Mouse (Mus musculus) embryonic facial prominence, embryonic 11.5 days (tissue): ENCODE measurements at regions not wholly inside any gene's neighbourhood (a gene's known extent, or its start where the extent isn't known, plus 50 kb on each side); places are given as distances from the start of the nearest gene placed in this dataset.

Experiments used
- ATAC-seq: fragments of 200-750 bp; cut with Nextera tagmentation; replicated peaks from 2 replicates; pipeline ENCODE4 v1.8.0; 2017; ENCODE audit warnings: low read depth; ENCODE audit not compliant: insufficient number of reproducible peaks, low FRiP score, low TSS enrichment
- DNase-seq: peaks from one replicate; pipeline ENCODE4 v3.0.0-alpha.2; 2015; ENCODE audit warnings: low spot score
- H3K27ac ChIP-seq: fragments of 300-500 bp; sonication (generic); replicated peaks from 2 replicates; pipeline ENCODE4 v1.5.1; 2014; ENCODE audit warnings: mild to moderate bottlenecking, low read depth, low read length, control low read depth
- H3K27me3 ChIP-seq: fragments of 300-500 bp; sonication (generic); 2 replicates; pipeline ENCODE4 v1.6.1; 2014; ENCODE audit warnings: mild to moderate bottlenecking, low read length, moderate library complexity, mixed read lengths; ENCODE audit not compliant: control insufficient read depth, insufficient read depth
- H3K36me3 ChIP-seq: fragments of 300-500 bp; sonication (generic); replicated peaks from 2 replicates; pipeline ENCODE4 v1.6.1; 2014; ENCODE audit warnings: low read depth, mild to moderate bottlenecking, low read length, moderate library complexity, mixed read lengths; ENCODE audit not compliant: control insufficient read depth, insufficient read depth
- H3K4me1 ChIP-seq: fragments of 300-500 bp; sonication (generic); 2 replicates; pipeline ENCODE4 v1.6.1; 2014; ENCODE audit warnings: low read length, mixed read lengths; ENCODE audit not compliant: control insufficient read depth, insufficient read depth
- H3K4me2 ChIP-seq: fragments of 300-500 bp; sonication (generic); 2 replicates; pipeline ENCODE4 v1.6.1; 2014; ENCODE audit warnings: low read depth, mild to moderate bottlenecking, control low read depth, low read length, moderate library complexity
- H3K4me3 ChIP-seq: fragments of 300-500 bp; sonication (generic); 2 replicates; pipeline ENCODE4 v1.5.1; 2014; ENCODE audit warnings: low read depth, low read length, control low read depth
- H3K9ac ChIP-seq: fragments of 300-500 bp; sonication (generic); replicated peaks from 2 replicates; pipeline ENCODE4 v1.6.1; 2014; ENCODE audit warnings: mild to moderate bottlenecking, control low read depth, low read length
- H3K9me3 ChIP-seq: fragments of 300-500 bp; sonication (generic); replicated peaks from 2 replicates; pipeline ENCODE4 v1.6.1; 2016; ENCODE audit warnings: mild to moderate bottlenecking, low read length, inconsistent platforms, mixed read lengths; ENCODE audit not compliant: control insufficient read depth
- WGBS: fragments of 180-500 bp; shearing (Covaris S2); extraction: QIAGEN DNeasy Blood & Tissue Kit; methylation state at CpG from one replicate; pipeline ENCODE4 v1.1.7; 2014; 5-methylcytosine and 5-hydroxymethylcytosine counted together

GRCm38 (mm10) chr7:34483368-34483767 lies 90.3 kb upstream of the Lsm14a start:
- no peaks in the 10 kb centered on the region for H3K27me3 ChIP-seq
- H3K4me1 ChIP-seq: no peaks in the 10 kb centered on the region
- H3K36me3 ChIP-seq: no peaks in the 10 kb centered on the region
- H3K9me3 ChIP-seq: no peaks in the 10 kb centered on the region
- no peak overlapping the region for H3K4me2 ChIP-seq
- H3K4me3 ChIP-seq: no peak overlapping the region
- DNase-seq: no peak
- no peak overlapping the region for H3K9ac ChIP-seq
- no peak for ATAC-seq
- H3K27ac ChIP-seq: no peak overlapping the region
- 82% methylated on average over 9 of the region's 9 CpGs for WGBS

DNA sequence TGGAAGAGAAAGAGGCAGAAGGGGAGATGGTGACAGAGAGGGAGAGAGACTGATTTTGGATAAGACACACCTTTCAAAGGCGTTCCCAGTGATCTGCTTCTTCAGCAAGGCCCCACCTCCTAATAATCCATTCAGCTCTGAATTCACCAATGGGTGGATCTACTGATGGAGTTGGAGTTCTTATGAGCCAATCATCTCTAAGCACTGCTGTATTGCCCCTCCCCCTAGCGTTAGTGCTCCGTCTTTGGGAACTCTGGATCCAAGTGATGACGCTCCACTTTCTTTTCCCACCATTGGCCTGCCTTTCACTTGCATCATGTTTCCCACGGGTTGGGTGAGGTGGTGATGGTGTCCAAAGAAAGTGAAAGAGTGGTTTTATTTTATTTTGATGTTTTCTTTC lies 87.7 kb upstream of the Lsm14a start:
- WGBS: 76% methylated on average over 5 of the region's 5 CpGs
- no peaks in the 10 kb centered on the region for H3K4me1 ChIP-seq
- no peaks in the 10 kb centered on the region for H3K36me3 ChIP-seq
- H3K4me3 ChIP-seq: no peak overlapping the region
- no peak for DNase-seq
- no peak overlapping the region for H3K4me2 ChIP-seq
- no peak for ATAC-seq
- no peaks in the 10 kb centered on the region for H3K9me3 ChIP-seq
- H3K9ac ChIP-seq: no peak overlapping the region
- no peaks in the 10 kb centered on the region for H3K27me3 ChIP-seq
- H3K27ac ChIP-seq: no peak overlapping the region

GRCm38 (mm10) chr7:34471003-34471402 lies 77.9 kb upstream of the Lsm14a start:
- Histone ChIP-seq H3K9me3 (no peaks in the 10 kb centered on the region), H3K4me1 (no peaks in the 10 kb centered on the region), H3K4me2 (no peak overlapping the region), H3K9ac (no peak overlapping the region), H3K4me3 (no peak overlapping the region), H3K27ac (no peak overlapping the region), H3K36me3 (no peaks in the 10 kb centered on the region), H3K27me3 (no peaks in the 10 kb centered on the region)
- 57% methylated on average over 14 of the region's 14 CpGs for WGBS
- ATAC-seq (no peak), DNase-seq (no peak)

- no peak overlapping the region for H3K4me3 ChIP-seq
- H3K27me3 ChIP-seq: no peaks in the 10 kb centered on the region
- H3K27ac ChIP-seq: no peak overlapping the region
- no peaks in the 10 kb centered on the region for H3K4me1 ChIP-seq
- no peak overlapping the region for H3K9ac ChIP-seq
- DNase-seq (peak; percentile 62), ATAC-seq (no peak)
- no peaks in the 10 kb centered on the region for H3K9me3 ChIP-seq
- H3K4me2 ChIP-seq: no peak overlapping the region
- H3K36me3 ChIP-seq: no peaks in the 10 kb centered on the region
- WGBS: 47% methylated on average over 9 of the region's 9 CpGs
These were observed 69.0 kb upstream of the Lsm14a start for GRCm38 (mm10) chr7:34462069-34462468.

DNA sequence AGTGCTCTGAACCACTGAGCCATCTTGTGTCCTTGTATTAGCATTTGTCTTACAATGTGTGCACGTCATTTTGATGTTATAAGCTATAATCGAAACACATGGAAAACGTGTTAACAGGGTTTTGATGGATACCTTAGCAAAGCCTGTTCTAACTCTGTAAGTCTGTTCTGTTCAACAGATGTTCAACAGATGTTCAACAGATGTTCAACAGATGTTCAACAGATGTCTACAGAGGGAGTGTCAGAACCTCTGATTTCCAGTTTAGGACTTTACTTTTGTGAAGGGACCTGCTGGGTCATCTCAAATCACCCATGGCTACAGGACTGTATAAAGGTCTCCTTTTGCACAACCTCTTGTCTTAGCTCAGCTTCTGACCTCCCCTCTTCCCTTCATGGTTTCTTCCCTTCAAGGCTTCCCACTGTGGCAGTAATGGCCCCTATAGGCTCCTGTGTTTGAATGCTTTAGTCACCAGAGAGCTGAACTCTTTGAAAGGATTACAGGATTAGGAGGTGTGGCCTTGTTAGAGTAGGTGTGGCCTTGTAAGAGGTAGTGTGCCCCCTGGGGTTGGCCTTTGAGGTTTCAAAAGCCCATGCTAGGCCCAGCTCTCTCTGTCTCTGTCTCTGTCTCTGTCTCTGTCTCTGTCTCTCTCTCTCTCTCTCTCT lies 66.8 kb upstream of the Lsm14a start:
- H3K27me3 ChIP-seq: no peaks in the 10 kb centered on the region
- H3K9me3 ChIP-seq: no peaks in the 10 kb centered on the region
- ATAC-seq (no peak), DNase-seq (peak; percentile 38)
- no peak overlapping the region for H3K4me3 ChIP-seq
- no peak overlapping the region for H3K9ac ChIP-seq
- 59% methylated on average over 3 of the region's 3 CpGs for WGBS
- H3K4me1 ChIP-seq: no peaks in the 10 kb centered on the region
- no peaks in the 10 kb centered on the region for H3K36me3 ChIP-seq
- H3K27ac ChIP-seq: no peak overlapping the region
- no peak overlapping the region for H3K4me2 ChIP-seq

GRCm38 (mm10) chr7:34458851-34459250 lies 65.7 kb upstream of the Lsm14a start:
- no peak overlapping the region for H3K4me2 ChIP-seq
- H3K27ac ChIP-seq: no peak overlapping the region
- DNase-seq (no peak), ATAC-seq (no peak)
- H3K4me3 ChIP-seq: no peak overlapping the region
- no peaks in the 10 kb centered on the region for H3K27me3 ChIP-seq
- 81% methylated on average over 4 of the region's 4 CpGs for WGBS
- no peaks in the 10 kb centered on the region for H3K9me3 ChIP-seq
- no peak overlapping the region for H3K9ac ChIP-seq
- no peaks in the 10 kb centered on the region for H3K36me3 ChIP-seq
- H3K4me1 ChIP-seq: no peaks in the 10 kb centered on the region

DNA sequence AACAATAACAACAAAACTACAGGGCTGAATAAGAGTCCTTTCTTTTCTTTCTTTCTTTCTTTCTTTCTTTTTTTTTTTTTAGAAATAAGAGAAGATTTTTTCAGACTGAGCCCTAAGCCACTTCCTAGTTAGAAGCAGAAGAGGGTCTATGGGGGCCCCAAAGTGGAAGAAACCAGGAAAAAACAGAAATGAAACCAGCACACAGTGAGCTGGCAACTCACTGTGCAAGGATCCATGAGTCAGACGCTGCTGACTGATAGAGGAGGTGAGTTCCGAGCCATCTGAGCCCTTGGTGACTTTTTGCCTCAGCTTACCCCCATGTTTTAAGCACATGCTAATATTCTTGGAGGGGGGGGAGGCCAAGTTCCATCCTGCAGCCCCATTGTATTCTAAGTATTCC lies 55.2 kb upstream of the Lsm14a start:
- no peaks in the 10 kb centered on the region for H3K27me3 ChIP-seq
- ATAC-seq (no peak), DNase-seq (no peak)
- H3K4me2 ChIP-seq: no peak overlapping the region
- H3K27ac ChIP-seq: no peak overlapping the region
- H3K4me3 ChIP-seq: no peak overlapping the region
- H3K4me1 ChIP-seq: no peaks in the 10 kb centered on the region
- H3K36me3 ChIP-seq: no peaks in the 10 kb centered on the region
- H3K9ac ChIP-seq: no peak overlapping the region
- 94% methylated on average over 2 of the region's 2 CpGs for WGBS
- no peaks in the 10 kb centered on the region for H3K9me3 ChIP-seq

GRCm38 (mm10) chr7:34444263-34444662 lies 51.1 kb upstream of the Lsm14a start:
- no peak overlapping the region for H3K4me3 ChIP-seq
- H3K9ac ChIP-seq: no peak overlapping the region
- H3K9me3 ChIP-seq: no peaks in the 10 kb centered on the region
- no peaks in the 10 kb centered on the region for H3K36me3 ChIP-seq
- no peak overlapping the region for H3K4me2 ChIP-seq
- 47% methylated on average over 17 of the region's 17 CpGs for WGBS
- no peak overlapping the region for H3K27ac ChIP-seq
- DNase-seq (peak; percentile 11), ATAC-seq (no peak)
- H3K27me3 ChIP-seq: no peaks in the 10 kb centered on the region
- no peaks in the 10 kb centered on the region for H3K4me1 ChIP-seq
